Mouse (Mus musculus) erythroblast, embryonic 14.5 days (primary cell): ENCODE data around the gene Tbc1d22a.
"Not testable (repeated sequence)": the region's sequence is repeated elsewhere in the genome, so short reads cannot be mapped to it uniquely, and the experiment has no call there.

ENCODE experiments used
- GATA1 ChIP-seq: IDR thresholded peaks from 2 replicates; pipeline ENCODE4 v1.6.1; 2012; ENCODE audit warnings: low read length, inconsistent platforms, mixed read lengths
- TAL1 ChIP-seq: IDR thresholded peaks from 3 replicates; pipeline ENCODE4 v1.6.1; 2012; ENCODE audit warnings: low read length, inconsistent platforms, mixed read lengths

DNA sequence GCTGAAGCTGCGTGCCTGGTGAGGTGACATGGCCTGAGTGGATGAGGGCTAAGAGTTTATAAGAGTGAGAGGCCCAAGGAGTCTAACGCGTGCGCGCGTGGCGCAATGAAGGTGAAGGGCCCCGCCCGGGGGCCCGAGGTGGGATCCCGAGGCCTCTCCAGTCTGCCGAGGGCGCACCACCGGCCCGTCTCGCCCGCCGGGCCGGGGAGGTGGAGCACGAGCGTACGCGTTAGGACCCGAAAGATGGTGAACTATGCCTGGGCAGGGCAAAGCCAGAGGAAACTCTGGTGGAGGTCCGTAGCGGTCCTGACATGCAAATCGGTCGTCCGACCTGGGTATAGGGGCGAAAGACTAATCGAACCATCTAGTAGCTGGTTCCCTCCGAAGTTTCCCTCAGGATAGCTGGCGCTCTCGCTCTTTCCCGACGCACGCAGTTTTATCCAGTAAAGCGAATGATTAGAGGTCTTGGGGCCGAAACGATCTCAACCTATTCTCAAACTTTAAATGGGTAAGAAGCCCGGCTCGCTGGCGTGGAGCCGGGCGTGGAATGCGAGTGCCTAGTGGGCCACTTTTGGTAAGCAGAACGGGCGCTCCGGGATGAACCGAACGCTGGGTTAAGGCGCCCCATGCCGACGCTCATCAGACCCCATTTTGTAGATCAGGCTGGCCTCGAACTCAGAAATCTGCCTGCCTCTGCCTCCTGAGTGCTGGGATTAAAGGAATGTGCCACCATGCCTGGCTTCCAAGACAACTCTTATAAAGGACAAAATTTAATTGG, 19.4 kb upstream of the Tbc1d22a start:
- not testable (repeated sequence) for TF ChIP-seq TAL1, GATA1
